Mouse (Mus musculus) CH12F3 (cell line): ENCODE results near the gene Gm7247.
"Not testable (repeated sequence)": the region's sequence is repeated elsewhere in the genome, so short reads cannot be mapped to it uniquely, and the experiment has no call there.

ENCODE experiments used
- in situ Hi-C: fragments of 300-500 bp; cut with MboI; formaldehyde crosslinking; loops from 2 replicates; pipeline ENCODE4 v1.14.3; 2020; ENCODE audit warnings: low sequenced_read_pairs

Gm7247 gene

DNA sequence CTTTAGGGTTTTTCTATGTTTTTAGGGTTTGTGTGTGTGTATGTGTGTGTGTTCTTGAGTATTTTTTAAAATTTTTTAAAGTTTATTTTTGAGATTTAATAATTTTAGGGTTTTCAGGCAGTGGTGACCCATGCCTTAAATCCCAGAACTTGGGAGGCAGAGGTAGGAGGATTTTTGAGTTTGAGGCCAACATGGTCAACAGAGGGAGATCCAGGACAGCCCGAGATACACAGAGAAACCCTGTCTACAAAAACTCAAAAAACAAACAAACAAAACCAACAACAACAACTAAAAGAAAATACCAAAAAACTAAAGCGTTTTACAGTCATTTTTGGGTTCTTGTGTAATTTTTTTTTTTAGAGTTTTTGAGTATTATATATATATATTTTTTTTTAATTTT, 134.2 kb downstream of the Gm7247 start:
- in situ Hi-C loops: no loop called here

DNA sequence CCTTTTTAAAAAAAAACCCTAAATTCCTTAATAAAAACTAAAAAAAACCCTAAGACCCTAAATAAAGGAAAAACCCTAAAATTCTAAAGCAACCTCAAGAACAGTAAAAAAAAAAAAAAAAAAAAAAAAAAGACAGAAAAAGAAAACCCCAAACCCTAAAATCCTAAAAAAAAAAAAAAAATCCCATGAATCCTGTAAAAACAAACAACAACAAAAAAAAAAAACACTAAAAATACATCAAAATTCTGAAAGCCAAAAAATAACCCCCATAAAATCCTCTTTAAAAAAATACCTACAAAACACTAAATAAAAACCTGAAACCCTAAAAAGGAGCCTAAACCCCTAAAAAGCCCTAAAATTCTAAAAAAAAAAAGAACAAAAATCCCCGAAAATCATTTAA, 135.4 kb downstream of the Gm7247 start:
- in situ Hi-C loops: no loop called here

GRCm38 (mm10) chr14:51497958-51498357, 136.4 kb downstream of the Gm7247 start:
- in situ Hi-C loops: no loop called here

DNA sequence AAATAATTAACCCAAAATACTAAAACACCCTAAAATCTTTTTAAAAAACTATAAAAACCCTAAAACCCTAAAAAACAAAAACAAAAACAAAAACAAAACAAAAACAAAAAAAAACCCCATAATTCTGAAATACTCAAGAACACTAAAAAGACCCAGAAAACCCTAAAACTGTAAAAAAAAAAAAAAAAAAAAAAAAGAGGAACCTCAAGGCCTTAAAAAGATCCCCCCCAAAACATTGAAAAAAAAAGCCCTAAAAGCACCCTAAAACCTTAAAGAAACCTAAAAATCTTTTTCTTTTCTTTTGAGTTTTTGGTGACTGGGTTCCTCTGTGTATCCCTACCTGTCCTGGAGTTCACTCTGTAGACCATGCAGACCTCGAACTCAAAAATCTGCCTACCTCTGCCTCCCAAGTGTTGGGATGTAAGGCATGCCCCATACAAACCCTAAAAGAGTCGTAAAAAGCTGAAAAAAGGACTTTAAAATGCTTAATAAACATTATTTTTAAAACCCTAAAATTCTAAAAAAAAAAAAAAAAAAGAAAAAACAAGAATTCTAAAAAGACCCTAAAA, 138.2 kb downstream of the Gm7247 start:
- in situ Hi-C loops: no loop called here

- in situ Hi-C loops: no loop called here
These were observed 138.9 kb downstream of the Gm7247 start for GRCm38 (mm10) chr14:51500461-51500860.

- in situ Hi-C loops: no loop called here
These were observed 145.9 kb downstream of the Gm7247 start for GRCm38 (mm10) chr14:51507416-51507815.

DNA sequence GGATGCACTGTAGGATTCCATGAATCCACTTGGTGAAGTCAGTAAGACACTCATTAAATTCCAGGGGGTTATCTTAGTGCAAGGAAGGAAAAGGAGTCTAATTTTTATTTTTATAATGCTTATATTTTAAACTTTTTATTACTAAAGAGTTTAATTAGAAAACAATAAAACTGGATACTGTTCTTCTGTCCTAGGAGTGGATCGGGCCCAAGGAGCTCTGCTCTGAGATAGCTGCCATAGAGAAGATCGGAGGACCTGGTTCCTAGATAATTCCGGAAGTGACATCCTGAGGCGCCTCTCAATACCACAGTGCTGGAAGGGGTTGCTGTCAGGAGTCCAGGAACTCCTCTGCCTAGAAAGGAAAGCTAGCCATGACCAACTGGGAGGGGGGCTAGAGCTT, 190.9 kb downstream of the Gm7247 start, which contains the start of gene Gm5622:
TSS of gene Gm5622 (plus strand) at position 301 of the 400 bp plus-strand sequence.
- in situ Hi-C loops: no loop called here

GRCm38 (mm10) chr14:51573963-51574362, 212.4 kb downstream of the Gm7247 start, which contains the start of gene Gm17175:
Gm17175 (minus strand) TSS chr14:51574063.
- in situ Hi-C loops: not testable (repeated sequence)

GRCm38 (mm10) chr14:51592039-51592438, 230.5 kb downstream of the Gm7247 start, which contains the start of gene Gm17174:
Gm17174 (minus strand) TSS chr14:51592139.
- in situ Hi-C loops: not testable (repeated sequence)

- in situ Hi-C loops: no loop called here
These were observed 249.7 kb downstream of the Gm7247 start, which contains the start of gene Gm17078 for GRCm38 (mm10) chr14:51611210-51611609. Gm17078 (minus strand) TSS chr14:51611310.
